Mouse (Mus musculus) stomach, embryonic 15.5 days (tissue): ENCODE data around the gene Pik3cb. TPM values are rescaled to one million over a fixed set of nuclear protein-coding genes. Genes with fewer than 3 reads are reported as not detected.

Experiments used
- ATAC-seq: fragments of 200-750 bp; cut with Nextera tagmentation; 2 replicates; pipeline ENCODE4 v1.8.0; 2017; ENCODE audit warnings: low read depth, moderate number of reproducible peaks, moderate TSS enrichment; ENCODE audit not compliant: insufficient read depth, low FRiP score
- H3K27ac ChIP-seq: fragments of 300-500 bp; sonication (generic); 2 replicates; pipeline ENCODE4 v1.5.1; 2015; ENCODE audit warnings: mild to moderate bottlenecking, inconsistent platforms
- H3K27me3 ChIP-seq: fragments of 300-500 bp; sonication (generic); replicated peaks from 2 replicates; pipeline ENCODE4 v1.6.1; 2015; ENCODE audit warnings: inconsistent platforms
- H3K36me3 ChIP-seq: fragments of 300-500 bp; sonication (generic); 2 replicates; pipeline ENCODE4 v1.6.1; 2015; ENCODE audit warnings: inconsistent platforms
- H3K4me1 ChIP-seq: fragments of 300-500 bp; sonication (generic); 2 replicates; pipeline ENCODE4 v1.6.1; 2015; ENCODE audit warnings: inconsistent platforms
- H3K4me2 ChIP-seq: fragments of 300-500 bp; sonication (generic); 2 replicates; pipeline ENCODE4 v1.6.1; 2015; ENCODE audit warnings: mild to moderate bottlenecking, inconsistent platforms
- H3K4me3 ChIP-seq: fragments of 300-500 bp; sonication (generic); replicated peaks from 2 replicates; pipeline ENCODE4 v1.5.1; 2015; ENCODE audit warnings: inconsistent platforms
- H3K9ac ChIP-seq: fragments of 300-500 bp; sonication (generic); 2 replicates; pipeline ENCODE4 v1.6.1; 2015; ENCODE audit warnings: inconsistent platforms
- H3K9me3 ChIP-seq: fragments of 300-500 bp; sonication (generic); 2 replicates; pipeline ENCODE4 v1.6.1; 2016; ENCODE audit warnings: inconsistent platforms
- WGBS: fragments of 180-500 bp; shearing (Covaris S2); methylation state at CpG from one replicate; pipeline ENCODE4 v1.1.7; 2015; 5-methylcytosine and 5-hydroxymethylcytosine counted together
- polyA plus RNA-seq: library from polyadenylated mRNA; unstranded; fragments of >200 nt; fragmentation: Nextera tagmentation; extraction: Ambion mirVana; gene quantifications from 2 replicates; pipeline ENCODE4 v1.2.1, GENCODE M21; 2015

Pik3cb gene
- polyA plus RNA-seq, 1 experiment from 2014 or later = 1.3 TPM

DNA sequence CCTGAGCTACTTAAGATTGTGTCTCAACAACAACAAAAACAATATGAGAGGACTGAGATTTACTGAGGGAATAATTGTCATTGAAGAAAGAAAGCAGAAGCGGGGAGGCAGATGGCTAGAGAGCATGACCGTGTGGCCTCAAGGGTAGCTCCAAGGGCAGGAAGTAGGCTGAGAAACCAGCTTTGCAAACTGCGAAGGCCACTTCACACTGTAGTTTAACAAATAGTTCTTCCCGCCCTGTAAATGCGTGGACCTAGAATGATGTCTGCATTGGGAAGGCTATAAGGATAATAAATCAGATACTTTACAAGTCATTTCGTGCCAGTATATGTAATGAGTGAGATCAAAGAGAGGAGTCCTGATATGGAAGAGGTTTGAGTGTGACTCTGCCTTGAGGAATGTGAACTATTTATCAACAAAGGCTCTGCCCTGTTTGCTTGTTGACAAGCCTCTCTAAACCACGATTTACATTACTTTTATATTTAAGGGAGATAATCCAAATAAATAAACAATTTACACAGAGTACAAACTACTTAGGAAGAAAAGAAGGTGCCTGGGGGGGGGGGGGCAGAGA, 4.1 kb upstream of the Pik3cb start:
- H3K27ac ChIP-seq = no peak overlapping the region
- no peak overlapping the region for H3K4me3 ChIP-seq
- H3K4me2 ChIP-seq = no peak overlapping the region
- ATAC-seq = no peak
- no peak overlapping the region for H3K9ac ChIP-seq
- WGBS = 24% methylated on average over 7 of the region's 7 CpGs
- H3K36me3 ChIP-seq = no peaks in the 10 kb centered on the region
- H3K9me3 ChIP-seq = no peaks in the 10 kb centered on the region
- H3K4me1 ChIP-seq = peaks cover 2% of the 10 kb centered on the region; the same call in 1 of the 2 replicates
- H3K27me3 ChIP-seq = no peaks in the 10 kb centered on the region

DNA sequence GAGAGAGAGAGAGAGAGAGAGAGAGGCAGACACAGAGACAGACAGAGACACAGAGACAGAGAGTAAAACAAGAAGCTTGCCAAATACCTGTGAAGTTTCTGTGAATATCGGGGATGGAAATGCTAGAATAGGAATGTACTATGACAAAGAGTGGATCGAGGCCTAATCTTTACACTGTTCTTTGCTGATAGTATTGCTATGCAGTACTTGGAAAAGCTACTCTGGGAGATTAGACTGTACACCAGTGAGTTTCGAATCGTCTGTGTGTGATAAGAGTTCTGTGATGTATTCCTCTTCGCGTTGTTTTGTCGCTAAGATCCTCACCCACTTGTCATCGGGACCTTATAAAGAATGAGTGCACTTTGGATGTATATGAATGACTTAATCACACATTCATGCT, 1.2 kb upstream of the Pik3cb start:
- H3K9me3 ChIP-seq = no peaks in the 10 kb centered on the region
- H3K4me3 ChIP-seq = no peak overlapping the region
- no peaks in the 10 kb centered on the region for H3K27me3 ChIP-seq
- no peak overlapping the region for H3K27ac ChIP-seq
- no peak overlapping the region for H3K4me2 ChIP-seq
- 76% methylated on average over 8 of the region's 8 CpGs for WGBS
- no peak overlapping the region for H3K9ac ChIP-seq
- ATAC-seq = no peak
- peaks cover 2% of the 10 kb centered on the region; the same call in 1 of the 2 replicates for H3K4me1 ChIP-seq
- no peaks in the 10 kb centered on the region for H3K36me3 ChIP-seq

- peak overlapping the region; percentile 88; the same call in 1 of the 2 replicates for H3K4me2 ChIP-seq
- H3K36me3 ChIP-seq = no peaks in the 10 kb centered on the region
Measured at GRCm38 (mm10) chr9:99141171-99141570, 750 bp upstream of the Pik3cb start.

DNA sequence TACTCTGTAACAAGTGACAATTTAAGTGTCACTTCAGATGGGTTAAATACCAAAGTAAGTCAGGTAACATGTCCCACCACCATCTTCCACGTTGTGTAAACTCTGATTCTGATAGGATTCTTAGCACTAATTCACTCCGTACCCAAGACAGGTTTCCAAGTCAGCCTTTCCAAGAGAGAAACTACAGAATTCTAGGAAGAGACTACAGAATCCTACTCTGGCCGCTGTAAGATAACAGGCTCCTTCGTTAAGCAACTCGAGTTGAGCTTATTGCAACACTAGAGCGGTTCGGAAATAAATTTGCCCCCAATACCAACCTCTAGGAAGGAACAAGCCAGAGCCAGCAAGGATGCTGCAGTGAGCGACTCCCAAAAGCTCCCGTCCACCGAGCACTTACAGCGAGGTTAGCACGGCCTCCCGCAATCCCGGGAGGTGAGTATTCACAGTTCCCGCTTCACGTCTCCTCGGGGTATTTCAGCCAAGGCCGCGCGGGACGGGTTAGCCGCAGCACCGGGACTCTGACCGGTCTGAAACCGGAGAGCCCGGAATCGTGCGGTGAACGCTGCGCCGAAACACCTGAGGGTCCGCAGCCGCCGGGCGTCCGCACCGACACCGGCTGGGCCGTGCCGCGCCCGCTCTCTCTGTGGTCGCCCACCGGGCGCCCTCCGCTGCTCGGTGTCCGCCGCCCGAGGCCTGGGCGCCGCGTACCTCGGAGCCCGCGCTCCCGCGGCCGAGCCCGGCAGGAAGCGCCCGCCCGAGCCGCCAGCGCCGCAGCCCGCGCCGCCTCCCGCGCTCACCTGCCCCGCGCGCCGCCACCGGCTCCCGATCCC, 1.0 kb downstream of the Pik3cb start:
- Histone ChIP-seq H3K4me1 (peaks cover 2% of the 10 kb centered on the region; the same call in 1 of the 2 replicates), H3K9ac (peak overlapping the region; percentile 80), H3K27me3 (no peaks in the 10 kb centered on the region), H3K4me2 (peak overlapping the region; percentile 88), H3K9me3 (no peaks in the 10 kb centered on the region), H3K4me3 (peak overlapping the region; percentile 83), H3K36me3 (no peaks in the 10 kb centered on the region), H3K27ac (peak overlapping the region; percentile 72)
- ATAC-seq = peak; percentile 83
- WGBS = under 1% methylated on average over 72 of the region's 77 CpGs

More at GRCm38 (mm10) chr9:99141171-99141570, 750 bp upstream of the Pik3cb start:
- H3K27me3 ChIP-seq = no peaks in the 10 kb centered on the region
- H3K9me3 ChIP-seq = no peaks in the 10 kb centered on the region
- H3K4me3 ChIP-seq = 0 out of 2 replicates have a peak overlapping the region, but pooled peaks have one; percentile 83
- ATAC-seq = no peak
- H3K4me1 ChIP-seq = peaks cover 2% of the 10 kb centered on the region; the same call in 1 of the 2 replicates
- no peak overlapping the region for H3K9ac ChIP-seq
- no peak overlapping the region for H3K27ac ChIP-seq
- 50% methylated on average over 3 of the region's 3 CpGs for WGBS

GRCm38 (mm10) chr9:99137301-99137700, 3.1 kb downstream of the Pik3cb start:
- peaks cover 2% of the 10 kb centered on the region; the same call in 1 of the 2 replicates for H3K4me1 ChIP-seq
- no peaks in the 10 kb centered on the region for H3K27me3 ChIP-seq
- no peak overlapping the region for H3K27ac ChIP-seq
- no peaks in the 10 kb centered on the region for H3K36me3 ChIP-seq
- 78% methylated on average over 5 of the region's 5 CpGs for WGBS
- no peaks in the 10 kb centered on the region for H3K9me3 ChIP-seq
- H3K9ac ChIP-seq = no peak overlapping the region
- no peak overlapping the region for H3K4me3 ChIP-seq
- no peak for ATAC-seq
- H3K4me2 ChIP-seq = no peak overlapping the region

GRCm38 (mm10) chr9:99131951-99132470, 8.4 kb downstream of the Pik3cb start:
- Histone ChIP-seq H3K27me3 (no peaks in the 10 kb centered on the region), H3K27ac (no peak overlapping the region), H3K4me1 (no peaks in the 10 kb centered on the region), H3K36me3 (no peaks in the 10 kb centered on the region), H3K4me3 (no peak overlapping the region), H3K4me2 (no peak overlapping the region), H3K9ac (no peak overlapping the region), H3K9me3 (no peaks in the 10 kb centered on the region)
- no peak for ATAC-seq
- 52% methylated on average over 3 of the region's 3 CpGs for WGBS

GRCm38 (mm10) chr9:99131119-99131518, 9.3 kb downstream of the Pik3cb start:
- no peak overlapping the region for H3K4me2 ChIP-seq
- H3K4me3 ChIP-seq = no peak overlapping the region
- no peaks in the 10 kb centered on the region for H3K4me1 ChIP-seq
- ATAC-seq = no peak
- H3K27me3 ChIP-seq = no peaks in the 10 kb centered on the region
- no peak overlapping the region for H3K27ac ChIP-seq
- no peaks in the 10 kb centered on the region for H3K9me3 ChIP-seq
- WGBS = 82% methylated on average over 4 of the region's 4 CpGs
- H3K9ac ChIP-seq = no peak overlapping the region
- H3K36me3 ChIP-seq = no peaks in the 10 kb centered on the region

GRCm38 (mm10) chr9:99127578-99127977, 12.8 kb downstream of the Pik3cb start:
- Histone ChIP-seq H3K9ac (no peak overlapping the region), H3K27ac (no peak overlapping the region), H3K9me3 (no peaks in the 10 kb centered on the region), H3K4me3 (no peak overlapping the region), H3K4me2 (no peak overlapping the region), H3K4me1 (no peaks in the 10 kb centered on the region), H3K36me3 (no peaks in the 10 kb centered on the region), H3K27me3 (no peaks in the 10 kb centered on the region)
- ATAC-seq = no peak
- 78% methylated on average over 7 of the region's 7 CpGs for WGBS

DNA sequence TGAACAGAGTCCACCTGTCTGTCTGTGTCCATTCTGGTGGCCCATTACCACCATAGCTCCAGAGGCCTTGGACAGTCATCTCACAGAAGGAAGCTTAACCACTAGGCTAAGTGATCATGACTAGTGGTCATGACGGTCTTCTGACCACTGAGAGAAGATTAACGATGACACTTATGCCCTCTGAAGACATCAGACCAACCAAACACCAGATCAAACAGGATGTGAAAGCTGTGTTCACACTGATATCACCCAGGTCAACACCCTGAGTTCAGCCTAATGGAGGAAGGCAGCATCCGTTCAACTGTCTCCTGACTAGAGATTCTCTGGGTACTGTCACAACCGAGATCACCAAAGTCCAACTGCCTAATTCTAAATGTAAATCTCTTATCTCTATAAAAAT, 17.7 kb downstream of the Pik3cb start:
- no peak overlapping the region for H3K4me3 ChIP-seq
- no peaks in the 10 kb centered on the region for H3K27me3 ChIP-seq
- 57% methylated on average over 4 of the region's 4 CpGs for WGBS
- no peak for ATAC-seq
- no peak overlapping the region for H3K9ac ChIP-seq
- no peak overlapping the region for H3K27ac ChIP-seq
- H3K4me1 ChIP-seq = no peaks in the 10 kb centered on the region
- H3K9me3 ChIP-seq = no peaks in the 10 kb centered on the region
- H3K36me3 ChIP-seq = no peaks in the 10 kb centered on the region
- no peak overlapping the region for H3K4me2 ChIP-seq

- H3K9me3 ChIP-seq = no peaks in the 10 kb centered on the region
- H3K4me1 ChIP-seq = no peaks in the 10 kb centered on the region
- H3K27ac ChIP-seq = no peak overlapping the region
- ATAC-seq = no peak
- no peaks in the 10 kb centered on the region for H3K27me3 ChIP-seq
- no peaks in the 10 kb centered on the region for H3K36me3 ChIP-seq
- no peak overlapping the region for H3K4me2 ChIP-seq
- H3K9ac ChIP-seq = no peak overlapping the region
- no peak overlapping the region for H3K4me3 ChIP-seq
- WGBS = 64% methylated on average over 12 of the region's 12 CpGs
Measured at GRCm38 (mm10) chr9:99112409-99112808, 28.0 kb downstream of the Pik3cb start.

- ATAC-seq = no peak
- no peak overlapping the region for H3K4me2 ChIP-seq
- 74% methylated on average over 1 of the region's 1 CpGs for WGBS
- no peaks in the 10 kb centered on the region for H3K9me3 ChIP-seq
- no peaks in the 10 kb centered on the region for H3K4me1 ChIP-seq
- no peak overlapping the region for H3K4me3 ChIP-seq
- H3K27me3 ChIP-seq = no peaks in the 10 kb centered on the region
- H3K27ac ChIP-seq = no peak overlapping the region
- no peaks in the 10 kb centered on the region for H3K36me3 ChIP-seq
- no peak overlapping the region for H3K9ac ChIP-seq
Measured at GRCm38 (mm10) chr9:99111085-99111484, 29.3 kb downstream of the Pik3cb start.

DNA sequence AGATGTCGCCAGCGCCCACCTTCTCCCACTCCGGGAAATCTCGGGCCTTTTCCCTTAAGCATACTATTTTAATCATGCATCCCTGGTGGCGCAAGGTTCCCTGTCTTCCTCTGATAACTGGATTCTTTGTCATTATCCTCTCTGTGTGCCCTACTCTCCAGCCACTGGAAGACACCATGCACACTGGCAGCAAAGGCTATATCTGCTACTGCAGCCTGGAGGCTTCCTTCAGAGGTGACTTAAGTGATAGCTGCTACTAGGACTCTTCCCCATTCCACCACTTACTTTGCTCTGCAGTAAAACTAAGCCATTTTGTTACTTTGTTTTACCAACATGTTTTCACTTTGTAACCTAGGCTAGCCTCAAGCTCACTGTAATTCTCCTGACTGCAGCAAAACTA, 30.2 kb downstream of the Pik3cb start:
- 61% methylated on average over 5 of the region's 5 CpGs for WGBS
- H3K9ac ChIP-seq = no peak overlapping the region
- H3K9me3 ChIP-seq = no peaks in the 10 kb centered on the region
- no peak overlapping the region for H3K4me2 ChIP-seq
- H3K27ac ChIP-seq = no peak overlapping the region
- no peaks in the 10 kb centered on the region for H3K27me3 ChIP-seq
- no peak for ATAC-seq
- no peak overlapping the region for H3K4me3 ChIP-seq
- no peaks in the 10 kb centered on the region for H3K4me1 ChIP-seq
- no peaks in the 10 kb centered on the region for H3K36me3 ChIP-seq
